Mouse (Mus musculus) lung, postnatal 0 days (tissue): ENCODE results near the gene Sun3. TPM values are rescaled to one million over a fixed set of nuclear protein-coding genes. Genes with fewer than 3 reads are reported as not detected.
A peak's percentile ranks its signal among the peaks of the same experiment; 100 is the strongest.

Experiments used
- ATAC-seq: fragments of 200-750 bp; cut with Nextera tagmentation; 2 replicates; pipeline ENCODE4 v1.8.0; 2017; ENCODE audit warnings: moderate library complexity
- DNase-seq: peaks from one replicate; pipeline ENCODE4 v3.0.0-alpha.2; 2016; ENCODE audit warnings: low spot score
- H3K27ac ChIP-seq: fragments of 300-500 bp; sonication (generic); 2 replicates; pipeline ENCODE4 v1.5.1; 2014; ENCODE audit warnings: antibody characterized with exemption, mild to moderate bottlenecking, low read length, mixed read lengths
- H3K27me3 ChIP-seq: fragments of 300-500 bp; sonication (generic); replicated peaks from 2 replicates; pipeline ENCODE4 v1.6.1; 2014; ENCODE audit warnings: low read length, mixed read lengths; ENCODE audit not compliant: insufficient read depth
- H3K36me3 ChIP-seq: fragments of 300-500 bp; sonication (generic); 2 replicates; pipeline ENCODE4 v1.6.1; 2014; ENCODE audit warnings: low read length, mixed read lengths; ENCODE audit not compliant: insufficient read depth
- H3K4me1 ChIP-seq: fragments of 300-500 bp; sonication (generic); 2 replicates; pipeline ENCODE4 v1.6.1; 2014; ENCODE audit warnings: antibody characterized with exemption, low read depth, low read length, mixed read lengths; ENCODE audit not compliant: insufficient read depth
- H3K4me2 ChIP-seq: fragments of 300-500 bp; sonication (generic); replicated peaks from 2 replicates; pipeline ENCODE4 v1.6.1; 2014; ENCODE audit warnings: low read depth, mild to moderate bottlenecking, low read length, moderate library complexity, mixed read lengths
- H3K4me3 ChIP-seq: fragments of 300-500 bp; sonication (generic); 2 replicates; pipeline ENCODE4 v1.5.1; 2014; ENCODE audit warnings: low read depth, low read length
- H3K9ac ChIP-seq: fragments of 300-500 bp; sonication (generic); replicated peaks from 2 replicates; pipeline ENCODE4 v1.6.1; 2014; ENCODE audit warnings: low read depth, mild to moderate bottlenecking
- H3K9me3 ChIP-seq: fragments of 300-500 bp; sonication (generic); 2 replicates; pipeline ENCODE4 v1.6.1; 2016; ENCODE audit warnings: low read length, mixed read lengths
- CTCF ChIP-seq: IDR thresholded peaks from 2 replicates; pipeline ENCODE4 v1.5.1; 2016; ENCODE audit warnings: antibody characterized with exemption, mild to moderate bottlenecking
- EP300 ChIP-seq: IDR thresholded peaks from 2 replicates; pipeline ENCODE4 v1.6.1; 2016; ENCODE audit warnings: antibody characterized with exemption, mild to moderate bottlenecking, control low read depth
- WGBS: fragments of 180-500 bp; shearing (Covaris S2); extraction: QIAGEN DNeasy Blood & Tissue Kit; methylation state at CpG from one replicate; pipeline ENCODE4 v1.1.7; 2014; 5-methylcytosine and 5-hydroxymethylcytosine counted together
- polyA plus RNA-seq: library from polyadenylated mRNA; unstranded; fragments of >200 nt; fragmentation: Nextera tagmentation; extraction: Ambion mirVana; gene quantifications from 2 replicates; pipeline ENCODE4 v1.2.1, GENCODE M21; 2015

Gene Sun3
- polyA plus RNA-seq, 1 experiment from 2014 or later: 0.10 TPM

DNA sequence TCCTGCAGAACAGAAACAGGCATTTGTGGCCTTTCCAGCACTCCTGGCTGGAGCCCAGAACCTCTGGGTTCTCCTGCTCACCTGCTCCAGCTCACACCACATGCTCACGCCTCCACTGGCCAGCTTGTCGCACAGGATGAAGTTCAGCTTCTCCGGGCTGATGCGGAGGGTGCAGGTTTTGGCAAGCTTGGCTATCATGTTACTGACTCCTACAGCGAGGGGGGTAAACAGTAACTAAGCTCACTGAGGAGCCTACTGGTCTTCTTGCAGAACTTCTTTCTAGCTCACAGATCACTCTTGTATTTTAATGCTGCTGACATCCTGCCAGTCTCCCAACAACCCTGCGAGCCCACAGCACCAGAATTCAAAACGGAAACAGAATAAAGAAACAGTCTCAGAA lies 38.4 kb downstream of the Sun3 start:
- no peaks in the 10 kb centered on the region for H3K9me3 ChIP-seq
- no peak; the same call in 1 of the 2 replicates for TF ChIP-seq CTCF
- peak overlapping the region; percentile 72 for H3K27ac ChIP-seq
- H3K36me3 ChIP-seq: peaks cover 4% of the 10 kb centered on the region; the same call in 1 of the 2 replicates
- peak; percentile 48 for DNase-seq
- no peaks in the 10 kb centered on the region for H3K4me1 ChIP-seq
- peak overlapping the region; percentile 58 for H3K4me2 ChIP-seq
- 2% methylated on average over 7 of the region's 7 CpGs for WGBS
- H3K4me3 ChIP-seq: peak overlapping the region; percentile 63
- ATAC-seq: peak; percentile 57
- H3K9ac ChIP-seq: peak overlapping the region; percentile 68
- H3K27me3 ChIP-seq: no peaks in the 10 kb centered on the region

DNA sequence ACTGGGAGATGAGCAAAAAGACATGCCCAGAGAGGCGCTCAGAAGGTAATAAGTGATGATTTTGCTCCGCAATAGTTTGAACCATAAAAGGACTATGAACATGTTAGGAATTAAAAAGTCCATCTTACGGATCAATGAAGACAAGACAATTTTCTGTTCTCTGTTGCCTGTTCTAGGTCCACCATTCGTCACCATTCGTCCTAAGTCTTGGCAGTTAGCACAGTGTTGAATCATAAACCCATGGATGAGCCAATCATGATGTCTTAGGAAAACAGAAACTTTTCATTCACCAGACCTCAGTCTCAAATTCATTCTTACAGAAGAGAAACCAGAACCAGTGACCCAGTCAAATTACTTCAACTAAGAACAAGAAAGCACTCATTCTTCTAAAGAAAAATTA lies 40.0 kb downstream of the Sun3 start:
- WGBS: 95% methylated on average over 5 of the region's 5 CpGs
- TF ChIP-seq EP300: no peak
- no peak for TF ChIP-seq CTCF
- peaks cover 13% of the 10 kb centered on the region; the same call in 1 of the 2 replicates for H3K36me3 ChIP-seq
- H3K9me3 ChIP-seq: no peaks in the 10 kb centered on the region
- no peak overlapping the region for H3K4me2 ChIP-seq
- no peak overlapping the region for H3K4me3 ChIP-seq
- H3K9ac ChIP-seq: no peak overlapping the region
- DNase-seq (no peak), ATAC-seq (no peak)
- H3K27ac ChIP-seq: no peak overlapping the region
- no peaks in the 10 kb centered on the region for H3K4me1 ChIP-seq
- no peaks in the 10 kb centered on the region for H3K27me3 ChIP-seq

DNA sequence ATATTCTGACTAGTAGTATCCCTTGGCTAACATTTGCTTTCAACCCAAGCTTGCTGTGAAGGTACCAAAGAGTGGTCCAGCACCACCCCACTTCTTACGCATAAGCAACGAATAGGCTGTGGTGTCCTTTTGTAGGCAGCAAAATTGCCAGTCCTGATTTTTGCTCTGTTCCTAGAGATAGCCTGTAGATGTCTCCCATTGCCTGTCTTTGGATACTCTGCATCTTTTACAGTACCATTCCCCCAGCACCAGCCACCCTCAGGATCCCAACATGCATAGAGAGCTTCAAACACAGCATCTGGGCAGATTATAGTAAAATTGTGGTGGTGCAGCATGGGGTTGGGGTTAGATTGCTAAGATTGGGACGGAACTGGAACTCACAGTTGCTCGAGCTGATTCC lies 60.7 kb downstream of the Sun3 start:
- DNase-seq (no peak), ATAC-seq (no peak)
- Histone ChIP-seq H3K4me3 (no peak overlapping the region), H3K36me3 (no peaks in the 10 kb centered on the region), H3K4me2 (no peak overlapping the region), H3K27ac (no peak overlapping the region), H3K4me1 (no peaks in the 10 kb centered on the region), H3K9me3 (no peaks in the 10 kb centered on the region), H3K27me3 (no peaks in the 10 kb centered on the region), H3K9ac (no peak overlapping the region)
- TF ChIP-seq CTCF (no peak), EP300 (no peak)
- WGBS: 72% methylated on average over 4 of the region's 4 CpGs

- H3K36me3 ChIP-seq: no peaks in the 10 kb centered on the region
- H3K4me3 ChIP-seq: no peak overlapping the region
- no peak overlapping the region for H3K9ac ChIP-seq
- DNase-seq (peak; percentile 18), ATAC-seq (peak; percentile 70)
- H3K9me3 ChIP-seq: no peaks in the 10 kb centered on the region
- H3K27me3 ChIP-seq: no peaks in the 10 kb centered on the region
- H3K4me2 ChIP-seq: no peak overlapping the region
- no peaks in the 10 kb centered on the region for H3K4me1 ChIP-seq
- TF ChIP-seq CTCF (no peak), EP300 (no peak; the same call in 1 of the 2 replicates)
- H3K27ac ChIP-seq: no peak overlapping the region
These were observed 62.7 kb downstream of the Sun3 start for GRCm38 (mm10) chr11:8986058-8986457.

DNA sequence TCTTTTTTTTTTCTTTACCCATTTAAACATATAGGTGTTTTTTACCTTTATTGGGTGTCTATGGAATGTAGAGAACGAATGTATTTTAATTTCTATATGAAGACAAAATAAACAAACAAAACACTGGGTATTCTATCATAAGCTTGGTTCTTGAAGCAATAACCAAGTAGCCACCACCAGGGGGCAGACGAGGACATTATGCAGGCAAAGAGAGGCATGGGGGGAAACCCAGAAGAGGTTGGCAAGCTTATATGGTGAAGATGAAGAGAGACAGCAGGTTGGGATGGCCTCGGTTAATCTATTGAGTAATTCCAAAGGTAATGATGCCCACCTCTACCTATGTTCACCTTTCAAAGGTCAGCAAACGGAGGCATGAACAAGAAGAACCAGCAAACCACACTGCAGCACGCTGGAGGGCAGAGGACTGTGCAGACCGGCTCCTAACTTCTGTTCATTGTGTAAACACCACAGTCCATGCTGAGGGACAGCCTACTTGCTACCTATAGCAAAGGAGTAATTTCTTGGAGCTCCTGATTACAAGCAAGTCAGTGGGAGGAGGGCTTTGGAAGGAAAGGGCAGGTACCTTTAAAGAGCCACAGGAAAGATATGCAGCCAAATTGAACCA lies 65.4 kb downstream of the Sun3 start:
- 25% methylated on average over 6 of the region's 6 CpGs for WGBS
- no peak for TF ChIP-seq EP300
- peak; percentile 86 for TF ChIP-seq CTCF
- H3K9me3 ChIP-seq: no peaks in the 10 kb centered on the region
- no peak overlapping the region for H3K9ac ChIP-seq
- no peak overlapping the region for H3K4me2 ChIP-seq
- no peaks in the 10 kb centered on the region for H3K4me1 ChIP-seq
- H3K27ac ChIP-seq: no peak overlapping the region
- H3K4me3 ChIP-seq: no peak overlapping the region
- no peaks in the 10 kb centered on the region for H3K27me3 ChIP-seq
- DNase-seq: peak; percentile 85
- H3K36me3 ChIP-seq: no peaks in the 10 kb centered on the region
- ATAC-seq: no peak

DNA sequence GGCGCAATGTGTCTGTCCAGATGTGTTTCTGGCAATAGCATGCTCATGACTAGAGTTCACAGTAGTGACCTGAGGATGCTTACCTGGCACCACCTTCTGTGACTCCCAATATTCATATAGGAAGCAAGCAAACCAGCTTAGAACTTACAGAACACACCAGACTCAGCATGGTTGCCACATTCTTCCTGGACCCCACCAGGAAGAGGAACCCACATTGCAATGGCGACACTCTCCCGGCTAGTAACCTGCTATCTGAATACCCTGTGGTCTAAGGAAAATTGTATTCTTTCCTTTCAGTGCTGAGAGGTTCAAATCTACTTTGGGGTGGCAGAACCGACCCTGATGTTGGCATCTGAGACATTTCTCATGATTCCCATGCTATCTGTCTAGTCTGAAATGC lies 70.6 kb downstream of the Sun3 start:
- DNase-seq: no peak
- no peak for TF ChIP-seq CTCF
- TF ChIP-seq EP300: no peak
- 88% methylated on average over 4 of the region's 4 CpGs for WGBS

DNA sequence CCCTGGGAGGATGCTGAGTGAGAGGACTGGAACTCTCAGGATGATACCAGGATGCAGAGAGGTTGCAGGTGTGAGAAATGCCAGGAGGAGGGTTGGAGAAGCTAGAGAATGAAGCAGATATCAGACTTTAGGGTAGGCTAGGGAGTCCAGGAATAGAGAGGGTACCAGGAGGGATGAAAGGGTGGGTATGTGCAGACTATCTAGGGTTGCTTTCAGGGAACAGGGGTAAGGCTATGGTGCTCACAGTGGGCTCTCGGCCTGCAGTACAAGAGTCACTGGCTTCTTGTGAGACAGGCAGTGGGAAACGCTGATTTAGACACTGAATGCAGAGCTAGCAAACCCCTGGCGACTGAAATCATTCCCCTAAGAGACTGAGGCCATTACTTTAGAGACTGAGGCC lies 75.6 kb downstream of the Sun3 start, which contains the start of gene Pkd1l1:
Pkd1l1 (minus strand) TSS at position 101 of the 400 bp plus-strand sequence.
- no peak within 1 kb of the TSS for H3K9ac ChIP-seq
- no peak for TF ChIP-seq CTCF
- no peak for TF ChIP-seq EP300

More for the DNA sequence above, 70.6 kb downstream of the Sun3 start:
- no peak for ATAC-seq
- Histone ChIP-seq H3K36me3 (no peaks in the 10 kb centered on the region), H3K27me3 (no peaks in the 10 kb centered on the region), H3K27ac (no peak overlapping the region), H3K4me3 (no peak overlapping the region), H3K4me2 (no peak overlapping the region), H3K4me1 (no peaks in the 10 kb centered on the region), H3K9me3 (no peaks in the 10 kb centered on the region), H3K9ac (no peak overlapping the region)

More for the DNA sequence above, 75.6 kb downstream of the Sun3 start, which contains the start of gene Pkd1l1:
- Histone ChIP-seq H3K9me3 (no peaks in the 10 kb centered on the region), H3K27ac (no peak within 1 kb of the TSS), H3K4me3 (no peak within 1 kb of the TSS), H3K36me3 (no peaks in the 10 kb centered on the region), H3K4me1 (no peaks in the 10 kb centered on the region), H3K4me2 (no peak within 1 kb of the TSS), H3K27me3 (no peaks in the 10 kb centered on the region)
- ATAC-seq (no peak), DNase-seq (no peak)
- WGBS: 79% methylated on average over 3 of the region's 3 CpGs
